Mouse (Mus musculus): ENCODE measurements around the gene Pald1. TPM values are rescaled to one million over a fixed set of nuclear protein-coding genes. Genes with fewer than 3 reads are reported as not detected.

The Pald1 gene
- polyA plus RNA-seq, 1 experiment from 2014 or later: 16.1 TPM

DNA sequence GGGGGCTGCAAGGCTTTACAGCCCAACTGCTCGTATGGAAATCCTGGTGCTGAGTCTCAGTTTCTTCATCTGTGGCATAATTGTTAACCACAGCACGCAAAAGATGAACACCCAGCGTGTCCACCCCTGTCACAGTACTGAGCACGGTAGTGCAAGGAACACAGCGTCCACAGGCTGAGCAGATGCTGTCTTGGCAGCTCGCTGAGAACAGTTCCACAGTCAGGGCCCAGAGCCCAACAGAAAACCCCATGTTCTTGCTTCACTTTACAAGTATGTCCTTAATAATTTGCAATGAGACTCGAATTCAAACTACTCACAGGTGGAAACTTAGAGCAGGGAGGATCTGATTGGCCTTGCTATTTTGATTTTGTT lies 109.5 kb downstream of the Pald1 start:
- H3K27ac ChIP-seq (replicated peaks; ENCODE audit: low read depth, low read length): no peak overlapping the region

DNA sequence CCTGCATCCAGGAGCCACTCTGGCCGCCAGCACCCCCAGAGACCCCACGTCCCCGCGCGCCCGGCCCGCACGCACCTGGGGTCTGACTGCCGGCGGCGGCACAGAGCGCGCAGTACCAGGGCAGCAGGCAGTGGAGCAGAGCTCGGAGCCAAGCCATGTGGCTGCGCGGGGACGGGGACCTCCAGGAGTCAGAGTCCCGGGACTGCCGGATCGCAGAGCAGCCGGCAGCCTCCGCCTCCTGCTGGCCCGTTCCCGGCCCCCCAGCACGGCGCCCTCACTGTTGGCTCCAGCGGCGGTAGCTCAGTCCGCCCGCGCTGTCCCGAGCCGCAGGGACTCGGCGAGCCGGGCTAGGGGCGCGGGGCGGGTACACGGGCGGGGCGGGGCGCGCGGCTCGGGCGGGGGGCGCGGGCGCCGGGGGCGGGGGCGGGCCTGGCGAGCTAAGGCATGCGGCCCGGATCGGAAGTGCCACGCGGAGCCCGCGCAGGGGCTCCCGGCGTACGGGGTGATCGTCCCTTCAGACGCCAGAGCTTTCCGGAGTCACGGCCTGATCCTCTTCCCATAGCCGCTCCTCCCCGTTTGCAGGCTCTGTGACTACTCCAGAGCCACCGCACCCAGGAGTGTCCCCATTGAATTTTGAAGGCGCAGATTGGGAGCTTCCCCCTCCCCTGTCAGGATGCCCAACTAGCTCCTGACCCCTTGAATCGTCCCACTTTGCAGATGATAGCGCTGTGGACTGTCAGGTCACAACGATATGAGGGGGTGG lies 110.1 kb downstream of the Pald1 start, which contains the start of gene Adamts14:
Gene Adamts14, minus strand, starts transcription at position 358 of the 763 bp plus-strand sequence.
- peak within 1 kb of the TSS; percentile 94 for H3K4me2 ChIP-seq (ENCODE audit: low read depth, low read length)
- peak; percentile 45; the same call in 1 of the 2 replicates for ATAC-seq (replicated peaks; ENCODE audit: insufficient number of reproducible peaks, low FRiP score, low TSS enrichment, low read depth)
- DNase-seq (ENCODE audit: low spot score): peak; percentile 60
- peak within 1 kb of the TSS; percentile 73 for H3K9ac ChIP-seq (replicated peaks; ENCODE audit: low read length)
- no peaks in the 10 kb centered on the region for H3K36me3 ChIP-seq (replicated peaks; ENCODE audit: control insufficient read depth, insufficient read depth, low read depth, low read length)
- H3K4me3 ChIP-seq (ENCODE audit: low read depth, low read length): peak within 1 kb of the TSS; percentile 56
- H3K4me1 ChIP-seq (ENCODE audit: control insufficient read depth, insufficient read depth, low read length): no peaks in the 10 kb centered on the region; the same call in 1 of the 2 replicates
- H3K27me3 ChIP-seq (ENCODE audit: control insufficient read depth, insufficient read depth, low read length): no peaks in the 10 kb centered on the region; the same call in 1 of the 2 replicates
- WGBS: under 1% methylated on average over 57 of the region's 75 CpGs
- no peak within 1 kb of the TSS for H3K27ac ChIP-seq (replicated peaks; ENCODE audit: low read depth, low read length)
- no peaks in the 10 kb centered on the region for H3K9me3 ChIP-seq (replicated peaks; ENCODE audit: control insufficient read depth, low read length)

More for the DNA sequence above, 109.5 kb downstream of the Pald1 start:
- Histone ChIP-seq H3K9ac (replicated peaks; ENCODE audit: low read length) (peak overlapping the region; percentile 73), H3K4me2 (ENCODE audit: low read depth, low read length) (peak overlapping the region; percentile 94), H3K9me3 (replicated peaks; ENCODE audit: control insufficient read depth, low read length) (no peaks in the 10 kb centered on the region), H3K36me3 (replicated peaks; ENCODE audit: control insufficient read depth, insufficient read depth, low read depth, low read length) (no peaks in the 10 kb centered on the region), H3K4me3 (ENCODE audit: low read depth, low read length) (peak overlapping the region; percentile 56), H3K4me1 (ENCODE audit: control insufficient read depth, insufficient read depth, low read length) (no peaks in the 10 kb centered on the region; the same call in 1 of the 2 replicates), H3K27me3 (ENCODE audit: control insufficient read depth, insufficient read depth, low read length) (no peaks in the 10 kb centered on the region; the same call in 1 of the 2 replicates)
- WGBS: 54% methylated on average over 7 of the region's 7 CpGs
- DNase-seq (ENCODE audit: low spot score): no peak
- no peak for ATAC-seq (replicated peaks; ENCODE audit: insufficient number of reproducible peaks, low FRiP score, low TSS enrichment, low read depth)

DNA sequence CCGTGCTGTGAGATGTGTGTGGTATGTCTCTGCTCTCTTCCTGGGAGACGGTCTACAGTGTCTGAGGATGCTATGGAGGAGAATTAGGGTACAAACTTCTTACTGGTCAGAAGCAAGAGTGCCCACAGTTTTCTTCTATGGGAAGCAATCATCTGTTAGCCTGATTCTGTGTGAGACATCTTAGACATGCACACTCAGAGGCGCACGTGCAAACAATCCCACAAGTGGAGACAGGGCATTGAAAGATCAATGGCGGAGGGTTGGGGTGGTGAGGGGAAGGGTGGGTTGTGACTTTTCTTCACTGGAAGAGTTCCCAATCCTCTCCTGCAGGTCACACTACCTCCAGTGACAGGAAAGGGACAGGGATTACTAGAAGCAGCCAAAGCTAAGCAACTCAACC lies 110.7 kb downstream of the Pald1 start:
- no peak overlapping the region for H3K27ac ChIP-seq (replicated peaks; ENCODE audit: low read depth, low read length)
- peak overlapping the region; percentile 56 for H3K4me3 ChIP-seq (ENCODE audit: low read depth, low read length)
- peak; percentile 15 for DNase-seq (ENCODE audit: low spot score)
- 39% methylated on average over 5 of the region's 5 CpGs for WGBS
- no peaks in the 10 kb centered on the region for H3K36me3 ChIP-seq (replicated peaks; ENCODE audit: control insufficient read depth, insufficient read depth, low read depth, low read length)
- peak overlapping the region; percentile 73 for H3K9ac ChIP-seq (replicated peaks; ENCODE audit: low read length)
- no peak for ATAC-seq (replicated peaks; ENCODE audit: insufficient number of reproducible peaks, low FRiP score, low TSS enrichment, low read depth)
- H3K27me3 ChIP-seq (ENCODE audit: control insufficient read depth, insufficient read depth, low read length): no peaks in the 10 kb centered on the region; the same call in 1 of the 2 replicates
- H3K9me3 ChIP-seq (replicated peaks; ENCODE audit: control insufficient read depth, low read length): no peaks in the 10 kb centered on the region
- no peaks in the 10 kb centered on the region; the same call in 1 of the 2 replicates for H3K4me1 ChIP-seq (ENCODE audit: control insufficient read depth, insufficient read depth, low read length)
- peak overlapping the region; percentile 94 for H3K4me2 ChIP-seq (ENCODE audit: low read depth, low read length)

DNA sequence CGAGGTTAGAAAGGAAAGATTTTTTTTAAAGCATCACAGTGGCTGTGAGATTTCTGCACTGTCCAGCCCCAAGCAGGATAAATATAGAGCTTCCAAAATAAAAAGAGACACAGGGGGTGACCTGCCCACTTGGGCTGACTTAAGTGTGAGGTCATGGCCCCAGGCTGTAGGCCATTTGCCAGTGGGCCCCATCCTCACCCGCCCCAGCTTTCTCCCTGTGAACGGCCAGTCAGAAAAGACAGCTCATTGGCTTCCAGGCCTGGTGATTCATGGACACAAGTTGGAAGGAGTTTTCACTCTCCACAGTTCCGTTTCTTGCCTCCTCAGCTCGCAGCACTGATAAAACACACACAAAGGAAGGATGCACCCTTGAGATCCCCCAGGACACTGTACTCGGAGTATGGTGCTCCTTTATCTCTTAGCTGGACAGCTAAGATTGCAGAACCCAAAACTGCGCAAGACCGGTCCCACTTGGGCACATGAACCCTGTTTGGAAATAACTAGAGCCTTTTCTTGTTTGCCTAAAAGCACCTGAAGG lies 111.2 kb downstream of the Pald1 start:
- Histone ChIP-seq H3K4me1 (ENCODE audit: control insufficient read depth, insufficient read depth, low read length) (no peaks in the 10 kb centered on the region; the same call in 1 of the 2 replicates), H3K36me3 (replicated peaks; ENCODE audit: control insufficient read depth, insufficient read depth, low read depth, low read length) (no peaks in the 10 kb centered on the region), H3K27ac (replicated peaks; ENCODE audit: low read depth, low read length) (no peak overlapping the region), H3K27me3 (ENCODE audit: control insufficient read depth, insufficient read depth, low read length) (no peaks in the 10 kb centered on the region; the same call in 1 of the 2 replicates), H3K9me3 (replicated peaks; ENCODE audit: control insufficient read depth, low read length) (no peaks in the 10 kb centered on the region), H3K9ac (replicated peaks; ENCODE audit: low read length) (no peak overlapping the region; the same call in 1 of the 2 replicates), H3K4me3 (ENCODE audit: low read depth, low read length) (no peak overlapping the region), H3K4me2 (ENCODE audit: low read depth, low read length) (no peak overlapping the region)
- 52% methylated on average over 8 of the region's 8 CpGs for WGBS
- ATAC-seq (replicated peaks; ENCODE audit: insufficient number of reproducible peaks, low FRiP score, low TSS enrichment, low read depth) (no peak), DNase-seq (ENCODE audit: low spot score) (no peak)

Other genes starting within 250 kb of the Pald1 start
- 88.5 and 92.4 TPM in 2 replicates for gene Sgpl1, start 235.8 kb downstream of the Pald1 start, polyA plus RNA-seq (2014; fragmentation: Nextera tagmentation; extraction: Ambion mirVana)
- gene Tbata, start 211.6 kb downstream of the Pald1 start, polyA plus RNA-seq (2014; fragmentation: Nextera tagmentation; extraction: Ambion mirVana): not detected in 2 replicates
- gene Adamts14, start 110.1 kb downstream of the Pald1 start, polyA plus RNA-seq (2014; fragmentation: Nextera tagmentation; extraction: Ambion mirVana): 0.27 and 0.64 TPM in 2 replicates
- not detected in 2 replicates for gene Prf1, start 85.7 kb downstream of the Pald1 start, polyA plus RNA-seq (2014; fragmentation: Nextera tagmentation; extraction: Ambion mirVana)
- 0.20 TPM in 2 replicates for gene Nodal, start 34.4 kb upstream of the Pald1 start, polyA plus RNA-seq (2014; fragmentation: Nextera tagmentation; extraction: Ambion mirVana)
- gene Eif4ebp2, start 69.1 kb upstream of the Pald1 start, polyA plus RNA-seq (2014; fragmentation: Nextera tagmentation; extraction: Ambion mirVana): 27.8 and 35.2 TPM in 2 replicates
- gene Lrrc20, start 92.3 kb upstream of the Pald1 start, polyA plus RNA-seq (2014; fragmentation: Nextera tagmentation; extraction: Ambion mirVana): 11.1 and 11.6 TPM in 2 replicates
- 0.06 and 0.11 TPM in 2 replicates for gene Npffr1, start 212.0 kb upstream of the Pald1 start, polyA plus RNA-seq (2014; fragmentation: Nextera tagmentation; extraction: Ambion mirVana)